Mouse (Mus musculus) bone marrow, adult 2 months (tissue): Measurements from ENCODE around the gene Gata1. TPM values are rescaled to one million over a fixed set of nuclear protein-coding genes. Genes with fewer than 3 reads are reported as not detected.
"Not testable (repeated sequence)": the region's sequence is repeated elsewhere in the genome, so short reads cannot be mapped to it uniquely, and the experiment has no call there.

Experiments
- H3K27ac ChIP-seq: fragments of 200-500 bp; 2 replicates; pipeline ENCODE4 v1.5.1; 2012; ENCODE audit warnings: low read depth, mild to moderate bottlenecking, control low read depth, inconsistent platforms, low read length; ENCODE audit not compliant: control insufficient read depth, poor library complexity, insufficient read depth
- H3K4me1 ChIP-seq: fragments of 200-500 bp; 2 replicates; pipeline ENCODE4 v1.6.1; 2011; ENCODE audit warnings: low read length; ENCODE audit not compliant: control insufficient read depth, insufficient read depth
- H3K4me3 ChIP-seq: fragments of 200-500 bp; replicated peaks from 2 replicates; pipeline ENCODE3; 2011; ENCODE audit warnings: mild to moderate bottlenecking, low read depth, low read length, control low read depth; ENCODE audit not compliant: control insufficient read depth
- CTCF ChIP-seq: fragments of 200-500 bp; IDR thresholded peaks from 2 replicates; pipeline ENCODE4 v1.5.1; 2011; ENCODE audit warnings: low read length, control low read depth; ENCODE audit not compliant: control insufficient read depth, insufficient read depth
- POLR2A ChIP-seq: fragments of 200-500 bp; IDR thresholded peaks from 2 replicates; pipeline ENCODE4 v1.6.1; 2011; ENCODE audit warnings: low read depth, mild to moderate bottlenecking, control low read depth, low read length, borderline replicate concordance; ENCODE audit not compliant: control insufficient read depth
- WGBS: fragments of 180-500 bp; shearing (Covaris S2); methylation state at CpG from one replicate; pipeline ENCODE4 v1.1.7; 2018; 5-methylcytosine and 5-hydroxymethylcytosine counted together
- polyA plus RNA-seq: library from polyadenylated mRNA; stranded (reverse); fragments of >200 nt; gene quantifications from 2 replicates; pipeline ENCODE4 v1.2.4, GENCODE M21; 2011; ENCODE audit warnings: low replicate concordance; ENCODE audit not compliant: missing spikeins, insufficient read depth, insufficient read length

Gene Gata1
- polyA plus RNA-seq, 1 experiment = 91.2 TPM

GRCm38 (mm10) chrX:7919601-7920383, 58.1 kb downstream of the Gata1 start, which contains the start of gene Pcsk1n:
Gene Pcsk1n (plus strand): TSS chrX:7919822.
- Histone ChIP-seq H3K4me3 (no peak within 1 kb of the TSS), H3K27ac (no peak within 1 kb of the TSS), H3K4me1 (no peaks in the 10 kb centered on the region)
- 19% methylated on average over 39 of the region's 40 CpGs for WGBS
- TF ChIP-seq CTCF (no peak), POLR2A (no peak)

- not testable (repeated sequence) for H3K27ac ChIP-seq, H3K4me3 ChIP-seq, H3K4me1 ChIP-seq
- WGBS = 42% methylated on average over 6 of the region's 6 CpGs
Measured at GRCm38 (mm10) chrX:7917960-7918359, 59.9 kb downstream of the Gata1 start.

GRCm38 (mm10) chrX:7915669-7916068, 62.2 kb downstream of the Gata1 start:
- not testable (repeated sequence) for H3K4me3 ChIP-seq, H3K27ac ChIP-seq, H3K4me1 ChIP-seq
- 25% methylated on average over 3 of the region's 3 CpGs for WGBS

GRCm38 (mm10) chrX:7910473-7910872, 67.4 kb downstream of the Gata1 start:
- H3K27ac ChIP-seq = no peak overlapping the region
- no peaks in the 10 kb centered on the region for H3K4me1 ChIP-seq
- no peak for TF ChIP-seq POLR2A
- TF ChIP-seq CTCF = no peak
- no peak overlapping the region for H3K4me3 ChIP-seq
- WGBS = 57% methylated on average over 6 of the region's 6 CpGs

Other genes with a start within 250 kb of the Gata1 start
- gene Praf2, start 249.6 kb downstream of the Gata1 start, polyA plus RNA-seq = 3.9 and 9.5 TPM in 2 replicates
- 0.36 and 1.4 TPM in 2 replicates for gene Ccdc120, start 227.2 kb downstream of the Gata1 start, polyA plus RNA-seq
- 15.5 and 22.3 TPM in 2 replicates for gene Tfe3, start 215.5 kb downstream of the Gata1 start, polyA plus RNA-seq
- 95.0 and 184 TPM in 2 replicates for gene Gripap1, start 188.3 kb downstream of the Gata1 start, polyA plus RNA-seq
- 2.2 and 4.8 TPM in 2 replicates for gene Kcnd1, start 155.8 kb downstream of the Gata1 start, polyA plus RNA-seq
- 124 and 222 TPM in 2 replicates for gene Otud5, start 136.7 kb downstream of the Gata1 start, polyA plus RNA-seq
- gene Pim2, start 99.8 kb downstream of the Gata1 start, polyA plus RNA-seq = 20.0 and 26.2 TPM in 2 replicates
- 21.0 and 37.1 TPM in 2 replicates for gene Slc35a2, start 94.0 kb downstream of the Gata1 start, polyA plus RNA-seq
- 40.9 and 45.1 TPM in 2 replicates for gene Pqbp1, start 78.8 kb downstream of the Gata1 start, polyA plus RNA-seq
- 9.2 and 17.8 TPM in 2 replicates for gene Timm17b, start 78.7 kb downstream of the Gata1 start, polyA plus RNA-seq
- not detected in 2 replicates for gene Gm10491, start 70.2 kb downstream of the Gata1 start, polyA plus RNA-seq
- not detected in 2 replicates for gene Gm10490, start 68.5 kb downstream of the Gata1 start, polyA plus RNA-seq
- not detected in 2 replicates for gene Pcsk1n, start 58.2 kb downstream of the Gata1 start, polyA plus RNA-seq
- 10.9 TPM in 1 of 2 replicates, not detected in the other for gene Eras, start 49.5 kb downstream of the Gata1 start, polyA plus RNA-seq
- gene Hdac6, start 30.2 kb downstream of the Gata1 start, polyA plus RNA-seq = 8.3 and 17.0 TPM in 2 replicates
- not detected in 2 replicates for gene Glod5, start 40.4 kb upstream of the Gata1 start, polyA plus RNA-seq
- gene Suv39h1, start 96.7 kb upstream of the Gata1 start, polyA plus RNA-seq = 27.4 and 30.7 TPM in 2 replicates
- gene Was, start 112.4 kb upstream of the Gata1 start, polyA plus RNA-seq = 10.1 and 32.0 TPM in 2 replicates
- gene Wdr13, start 154.8 kb upstream of the Gata1 start, polyA plus RNA-seq = 23.3 and 35.6 TPM in 2 replicates
- gene Rbm3, start 167.8 kb upstream of the Gata1 start, polyA plus RNA-seq = 301 and 341 TPM in 2 replicates
- 3.6 and 6.6 TPM in 2 replicates for gene Tbc1d25, start 198.1 kb upstream of the Gata1 start, polyA plus RNA-seq
- 39.7 and 62.2 TPM in 2 replicates for gene Ebp, start 215.4 kb upstream of the Gata1 start, polyA plus RNA-seq
- gene Porcn, start 228.5 kb upstream of the Gata1 start, polyA plus RNA-seq = 2.0 and 5.0 TPM in 2 replicates